Mouse (Mus musculus) heart, postnatal 0 days (tissue): ENCODE results near the gene Eif4g3. TPM values are rescaled to one million over a fixed set of nuclear protein-coding genes. Genes with fewer than 3 reads are reported as not detected.

Experiments
- ATAC-seq: fragments of 200-750 bp; cut with Nextera tagmentation; 2 replicates; pipeline ENCODE4 v1.8.0; 2017; ENCODE audit warnings: low read depth, moderate number of reproducible peaks, moderate library complexity; ENCODE audit not compliant: insufficient read depth
- DNase-seq: peaks from one replicate; pipeline ENCODE4 v3.0.0-alpha.2; 2016; ENCODE audit warnings: low spot score
- H3K27ac ChIP-seq: fragments of 300-500 bp; sonication (generic); 2 replicates; pipeline ENCODE4 v1.5.1; 2014; ENCODE audit warnings: low read depth, mild to moderate bottlenecking
- H3K27me3 ChIP-seq: fragments of 300-500 bp; sonication (generic); 2 replicates; pipeline ENCODE4 v1.6.1; 2014; ENCODE audit warnings: low read length, mixed read lengths; ENCODE audit not compliant: control insufficient read depth, insufficient read depth
- H3K36me3 ChIP-seq: fragments of 300-500 bp; sonication (generic); replicated peaks from 2 replicates; pipeline ENCODE4 v1.6.1; 2014; ENCODE audit warnings: low read length, mixed read lengths; ENCODE audit not compliant: control insufficient read depth, insufficient read depth
- H3K4me1 ChIP-seq: fragments of 300-500 bp; sonication (generic); 2 replicates; pipeline ENCODE4 v1.6.1; 2014; ENCODE audit warnings: antibody characterized with exemption; ENCODE audit not compliant: control insufficient read depth, insufficient read depth
- H3K4me2 ChIP-seq: fragments of 300-500 bp; sonication (generic); 2 replicates; pipeline ENCODE4 v1.6.1; 2014; ENCODE audit warnings: low read depth, mild to moderate bottlenecking, low read length, moderate library complexity
- H3K4me3 ChIP-seq: fragments of 300-500 bp; sonication (generic); 2 replicates; pipeline ENCODE4 v1.5.1; 2014; ENCODE audit warnings: low read depth, low read length
- H3K9ac ChIP-seq: fragments of 300-500 bp; sonication (generic); replicated peaks from 2 replicates; pipeline ENCODE4 v1.6.1; 2014; ENCODE audit warnings: low read depth, low read length, mixed read lengths
- H3K9me3 ChIP-seq: fragments of 300-500 bp; sonication (generic); replicated peaks from 2 replicates; pipeline ENCODE4 v1.6.1; 2016; ENCODE audit warnings: low read length; ENCODE audit not compliant: control insufficient read depth
- CTCF ChIP-seq: IDR thresholded peaks from 2 replicates; pipeline ENCODE4 v1.5.1; 2016; ENCODE audit warnings: antibody characterized with exemption, control low read depth, low read depth
- EP300 ChIP-seq: IDR thresholded peaks from 2 replicates; pipeline ENCODE4 v1.6.1; 2016; ENCODE audit warnings: antibody characterized with exemption, low read depth
- WGBS: fragments of 180-500 bp; shearing (Covaris S2); extraction: QIAGEN DNeasy Blood & Tissue Kit; methylation state at CpG from one replicate; pipeline ENCODE4 v1.1.7; 2014; 5-methylcytosine and 5-hydroxymethylcytosine counted together
- polyA plus RNA-seq: library from polyadenylated mRNA; unstranded; fragments of >200 nt; fragmentation: Nextera tagmentation; extraction: Ambion mirVana; gene quantifications from 2 replicates; pipeline ENCODE4 v1.2.1, GENCODE M21; 2015
- total RNA-seq: library from RNA; depleted of rRNA; stranded (reverse); fragments of >200 nt; gene quantifications from 2 replicates; pipeline ENCODE4 v1.2.3, GENCODE M21; 2014; ENCODE audit warnings: low replicate concordance

The Eif4g3 gene
- total and polyA plus RNA-seq, 2 experiments from 2014 or later, result 10.7 to 11.1 TPM

DNA sequence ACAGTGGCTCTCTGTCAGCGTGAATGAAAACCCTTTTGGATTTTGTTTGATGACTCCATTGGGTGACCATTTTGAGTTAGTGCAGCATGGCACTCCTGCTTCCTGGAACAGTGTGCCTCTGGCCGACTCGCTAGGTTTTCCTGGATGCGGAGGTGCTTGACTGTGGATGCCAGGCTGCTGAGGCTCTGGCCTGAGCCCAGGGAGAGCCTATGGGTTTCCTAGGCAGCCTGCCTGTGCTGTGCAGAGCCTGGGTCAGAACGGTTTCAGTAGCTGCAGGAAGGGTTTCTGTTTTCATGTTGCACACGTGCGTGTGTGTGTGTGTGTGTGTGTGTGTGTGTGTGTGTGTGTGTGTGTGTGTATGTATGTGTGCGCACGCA lies 46.4 kb downstream of the Eif4g3 start:
- H3K36me3 ChIP-seq, result peaks cover 10% of the 10 kb centered on the region; the same call in 1 of the 2 replicates
- H3K9me3 ChIP-seq, result no peaks in the 10 kb centered on the region
- H3K27me3 ChIP-seq, result no peaks in the 10 kb centered on the region
- 0 out of 2 replicates have a peak, but pooled peaks cover 11% of the 10 kb centered on the region for H3K4me1 ChIP-seq
- H3K9ac ChIP-seq, result no peak overlapping the region
- no peak overlapping the region for H3K4me2 ChIP-seq
- H3K27ac ChIP-seq, result no peak overlapping the region
- ATAC-seq (no peak), DNase-seq (no peak)
- H3K4me3 ChIP-seq, result no peak overlapping the region
- WGBS, result 71% methylated on average over 9 of the region's 9 CpGs
- TF ChIP-seq EP300, result no peak
- no peak for TF ChIP-seq CTCF

DNA sequence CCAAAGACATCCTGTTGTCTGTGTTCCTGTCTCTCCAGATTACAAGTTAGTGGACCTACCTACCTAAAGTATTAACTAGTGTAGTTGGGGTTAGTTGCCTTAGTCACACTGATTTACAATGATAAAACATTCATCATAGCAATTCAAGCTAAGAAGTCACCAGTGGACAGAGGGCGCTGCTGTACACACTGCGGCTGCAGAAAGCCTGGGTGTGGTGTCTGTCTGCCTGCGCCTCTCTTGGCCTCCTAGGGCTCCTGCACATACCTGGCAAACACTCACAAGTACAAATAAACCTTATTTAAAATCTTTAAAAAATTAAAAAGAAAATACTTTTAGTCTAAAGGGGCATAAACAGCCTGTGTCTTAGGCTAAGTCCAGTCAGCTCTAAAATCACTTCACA lies 47.8 kb downstream of the Eif4g3 start:
- Histone ChIP-seq H3K4me3 (no peak overlapping the region), H3K9ac (no peak overlapping the region), H3K4me1 (0 out of 2 replicates have a peak, but pooled peaks cover 11% of the 10 kb centered on the region), H3K4me2 (no peak overlapping the region), H3K27ac (no peak overlapping the region), H3K36me3 (peaks cover 19% of the 10 kb centered on the region), H3K9me3 (no peaks in the 10 kb centered on the region), H3K27me3 (no peaks in the 10 kb centered on the region)
- DNase-seq (no peak), ATAC-seq (no peak)
- WGBS, result 85% methylated on average over 3 of the region's 3 CpGs
- TF ChIP-seq CTCF, result no peak

DNA sequence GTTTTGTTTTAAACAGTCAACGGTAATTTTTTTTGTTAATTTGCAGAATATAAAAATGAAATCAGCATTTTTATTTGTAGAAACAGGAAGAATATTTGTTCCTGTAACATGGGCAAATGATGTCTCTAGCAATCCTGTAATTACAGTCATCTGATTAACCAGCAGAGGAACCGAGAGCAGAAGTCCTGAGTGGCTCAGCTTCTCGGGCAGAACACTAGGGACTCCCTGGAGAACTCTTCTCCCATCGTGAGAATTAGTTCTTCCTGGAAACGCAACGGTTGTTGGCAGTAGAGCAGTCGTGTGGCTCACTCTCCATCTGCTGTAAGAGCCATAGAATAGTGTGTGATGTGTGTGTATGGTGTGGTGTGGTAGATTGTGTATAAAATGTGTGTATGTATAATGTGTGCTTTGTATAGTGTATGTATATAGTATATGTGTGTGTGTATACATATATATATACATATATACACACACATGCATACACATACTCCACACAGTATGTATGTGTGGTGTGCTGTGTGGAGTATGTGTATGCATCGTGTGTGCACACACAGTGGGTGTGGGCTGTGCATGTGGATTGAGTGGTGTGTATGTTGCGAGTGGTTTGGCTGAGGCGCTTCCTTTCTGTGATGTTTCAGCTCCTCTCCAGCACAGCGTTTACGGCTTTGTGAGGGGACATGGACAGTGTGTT lies 48.9 kb downstream of the Eif4g3 start:
- H3K4me2 ChIP-seq, result no peak overlapping the region
- H3K4me1 ChIP-seq, result 0 out of 2 replicates have a peak, but pooled peaks cover 11% of the 10 kb centered on the region
- TF ChIP-seq EP300 (no peak), CTCF (no peak)
- H3K36me3 ChIP-seq, result peaks cover 24% of the 10 kb centered on the region
- no peak overlapping the region for H3K27ac ChIP-seq
- no peaks in the 10 kb centered on the region for H3K27me3 ChIP-seq
- no peak overlapping the region for H3K4me3 ChIP-seq
- no peak for ATAC-seq
- H3K9me3 ChIP-seq, result no peaks in the 10 kb centered on the region
- WGBS, result 70% methylated on average over 12 of the region's 12 CpGs
- H3K9ac ChIP-seq, result no peak overlapping the region
- no peak for DNase-seq

DNA sequence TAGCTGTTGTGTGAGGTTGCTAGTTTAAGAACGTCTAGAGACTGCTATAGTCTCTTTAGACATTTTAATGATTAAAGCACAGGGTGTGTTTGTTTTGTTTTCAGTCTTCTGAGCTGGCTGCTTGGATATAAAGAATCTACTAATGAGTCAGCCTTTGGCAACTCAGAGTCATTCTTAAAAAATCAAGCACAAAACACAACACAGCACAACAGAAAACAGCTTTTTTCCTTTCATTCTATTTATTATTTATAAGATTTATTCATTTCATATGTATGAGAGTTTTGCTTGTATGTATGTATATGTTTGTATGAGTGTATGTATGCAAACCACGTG lies 49.4 kb downstream of the Eif4g3 start:
- Histone ChIP-seq H3K9ac (no peak overlapping the region), H3K4me2 (no peak overlapping the region), H3K4me3 (no peak overlapping the region), H3K27me3 (no peaks in the 10 kb centered on the region), H3K9me3 (no peaks in the 10 kb centered on the region), H3K36me3 (peaks cover 28% of the 10 kb centered on the region), H3K27ac (no peak overlapping the region), H3K4me1 (0 out of 2 replicates have a peak, but pooled peaks cover 11% of the 10 kb centered on the region)
- no peak for ATAC-seq
- no peak for DNase-seq
- TF ChIP-seq CTCF (no peak), EP300 (no peak)
- 68% methylated on average over 2 of the region's 2 CpGs for WGBS

DNA sequence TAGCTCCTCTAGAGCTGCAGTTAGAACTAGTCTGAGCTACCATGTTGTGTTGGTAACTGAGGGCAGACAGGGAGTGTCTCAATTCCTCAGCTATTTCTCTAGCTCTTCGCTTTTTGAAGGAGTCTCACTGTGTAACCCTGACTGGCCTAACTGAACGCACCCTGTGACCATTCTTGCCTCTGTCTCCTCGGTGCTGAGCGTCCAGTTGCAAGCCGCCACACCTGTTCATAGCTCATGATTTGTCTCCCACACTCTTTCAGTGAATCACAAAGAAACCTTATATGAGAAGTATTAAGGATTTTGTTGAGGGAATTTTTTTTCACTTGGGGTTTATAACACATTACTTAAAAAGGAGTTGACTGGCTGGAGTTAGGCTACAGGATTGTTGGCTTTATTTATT lies 49.8 kb downstream of the Eif4g3 start:
- Histone ChIP-seq H3K9ac (no peak overlapping the region), H3K27me3 (no peaks in the 10 kb centered on the region), H3K4me1 (0 out of 2 replicates have a peak, but pooled peaks cover 11% of the 10 kb centered on the region), H3K27ac (no peak overlapping the region), H3K4me3 (no peak overlapping the region), H3K4me2 (no peak overlapping the region), H3K36me3 (peaks cover 28% of the 10 kb centered on the region), H3K9me3 (no peaks in the 10 kb centered on the region)
- ATAC-seq (no peak), DNase-seq (no peak)
- 95% methylated on average over 5 of the region's 5 CpGs for WGBS
- TF ChIP-seq CTCF (no peak), EP300 (no peak)
